Mouse (Mus musculus): Measurements from ENCODE around the gene Traf4. TPM values are rescaled to one million over a fixed set of nuclear protein-coding genes. Genes with fewer than 3 reads are reported as not detected.

Gene Traf4
- total and polyA plus RNA-seq, 3 experiments: 34.4 to 42.0 TPM; not detected in 1

Other genes with a start within 250 kb of the Traf4 start
- gene Sez6, start 234.8 kb downstream of the Traf4 start, total RNA-seq (2012; rRNA removed): 0.04 and 0.07 TPM in 2 replicates
- gene Sez6, start 234.8 kb downstream of the Traf4 start, polyA plus RNA-seq (2012; ENCODE audit: insufficient read depth in 1 of 2, insufficient read length in 2 of 2, low read depth in 1 of 2, low replicate concordance in 2 of 2, missing spikeins in 1 of 2): not detected
- 19.2 and 20.7 TPM in 2 replicates for gene Phf12, start 182.8 kb downstream of the Traf4 start, total RNA-seq (2012; rRNA removed)
- 10 to 100 TPM; 43.8 to 56.9 TPM for gene Phf12, start 182.8 kb downstream of the Traf4 start, polyA plus RNA-seq (2012; ENCODE audit: insufficient read depth in 1 of 2, insufficient read length in 2 of 2, low read depth in 1 of 2, low replicate concordance in 2 of 2, missing spikeins in 1 of 2)
- gene Dhrs13, start 133.3 kb downstream of the Traf4 start, total RNA-seq (2012; rRNA removed): 30.1 and 36.7 TPM in 2 replicates
- gene Dhrs13, start 133.3 kb downstream of the Traf4 start, polyA plus RNA-seq (2012; ENCODE audit: insufficient read depth in 1 of 2, insufficient read length in 2 of 2, low read depth in 1 of 2, low replicate concordance in 2 of 2, missing spikeins in 1 of 2): 10 to 100 TPM in 1 of 2 experiments, not detected in 1; 27.9 TPM
- 0.08 TPM in 1 of 2 replicates, not detected in the other for gene Flot2, start 127.7 kb downstream of the Traf4 start, total RNA-seq (2012; rRNA removed)
- under 1 TPM in 1 of 2 experiments, not detected in 1; 0.15 TPM for gene Flot2, start 127.7 kb downstream of the Traf4 start, polyA plus RNA-seq (2012; ENCODE audit: insufficient read depth in 1 of 2, insufficient read length in 2 of 2, low read depth in 1 of 2, low replicate concordance in 2 of 2, missing spikeins in 1 of 2)
- 39.6 and 43.5 TPM in 2 replicates for gene Eral1, start 85.2 kb downstream of the Traf4 start, total RNA-seq (2012; rRNA removed)
- 10 to 100 TPM in 1 of 2 experiments, not detected in 1; 38.4 TPM for gene Eral1, start 85.2 kb downstream of the Traf4 start, polyA plus RNA-seq (2012; ENCODE audit: insufficient read depth in 1 of 2, insufficient read length in 2 of 2, low read depth in 1 of 2, low replicate concordance in 2 of 2, missing spikeins in 1 of 2)
- gene Fam222b, start 70.9 kb downstream of the Traf4 start, total RNA-seq (2012; rRNA removed): 2.4 and 2.5 TPM in 2 replicates
- 1 to 10 TPM in 1 of 2 experiments, not detected in 1; 8.1 TPM for gene Fam222b, start 70.9 kb downstream of the Traf4 start, polyA plus RNA-seq (2012; ENCODE audit: insufficient read depth in 1 of 2, insufficient read length in 2 of 2, low read depth in 1 of 2, low replicate concordance in 2 of 2, missing spikeins in 1 of 2)
- 6.0 and 7.5 TPM in 2 replicates for gene Nek8, start 11.1 kb upstream of the Traf4 start, total RNA-seq (2012; rRNA removed)
- gene Nek8, start 11.1 kb upstream of the Traf4 start, polyA plus RNA-seq (2012; ENCODE audit: insufficient read depth in 1 of 2, insufficient read length in 2 of 2, low read depth in 1 of 2, low replicate concordance in 2 of 2, missing spikeins in 1 of 2): 10 to 100 TPM in 1 of 2 experiments, not detected in 1; 10.1 TPM
- 16.2 and 28.3 TPM in 2 replicates for gene Tlcd1, start 11.1 kb upstream of the Traf4 start, total RNA-seq (2012; rRNA removed)
- 10 to 100 TPM in 1 of 2 experiments, not detected in 1; 23.3 TPM for gene Tlcd1, start 11.1 kb upstream of the Traf4 start, polyA plus RNA-seq (2012; ENCODE audit: insufficient read depth in 1 of 2, insufficient read length in 2 of 2, low read depth in 1 of 2, low replicate concordance in 2 of 2, missing spikeins in 1 of 2)
- 3,920 and 4,112 TPM in 2 replicates for gene Rpl23a, start 18.0 kb upstream of the Traf4 start, total RNA-seq (2012; rRNA removed)
- gene Rpl23a, start 18.0 kb upstream of the Traf4 start, polyA plus RNA-seq (2012; ENCODE audit: insufficient read depth in 1 of 2, insufficient read length in 2 of 2, low read depth in 1 of 2, low replicate concordance in 2 of 2, missing spikeins in 1 of 2): 1,000 to 10,000 TPM in 1 of 2 experiments, not detected in 1; 2,892 TPM
- gene Rab34, start 22.8 kb upstream of the Traf4 start, total RNA-seq (2012; rRNA removed): 20.8 TPM in 2 replicates
- 10 to 100 TPM in 1 of 2 experiments, not detected in 1; 42.9 TPM for gene Rab34, start 22.8 kb upstream of the Traf4 start, polyA plus RNA-seq (2012; ENCODE audit: insufficient read depth in 1 of 2, insufficient read length in 2 of 2, low read depth in 1 of 2, low replicate concordance in 2 of 2, missing spikeins in 1 of 2)
- 0.15 and 0.16 TPM in 2 replicates for gene Proca1, start 27.8 kb upstream of the Traf4 start, total RNA-seq (2012; rRNA removed)
- gene Proca1, start 27.8 kb upstream of the Traf4 start, polyA plus RNA-seq (2012; ENCODE audit: insufficient read depth in 1 of 2, insufficient read length in 2 of 2, low read depth in 1 of 2, low replicate concordance in 2 of 2, missing spikeins in 1 of 2): under 1 TPM in 1 of 2 experiments, not detected in 1; 0.54 TPM
- gene Sdf2, start 80.2 kb upstream of the Traf4 start, total RNA-seq (2012; rRNA removed): 75.5 and 81.4 TPM in 2 replicates
- 10 to 100 TPM in 1 of 2 experiments, not detected in 1; 68.1 TPM for gene Sdf2, start 80.2 kb upstream of the Traf4 start, polyA plus RNA-seq (2012; ENCODE audit: insufficient read depth in 1 of 2, insufficient read length in 2 of 2, low read depth in 1 of 2, low replicate concordance in 2 of 2, missing spikeins in 1 of 2)
- gene Supt6, start 80.4 kb upstream of the Traf4 start, total RNA-seq (2012; rRNA removed): 39.6 and 40.3 TPM in 2 replicates
- 10 to 100 TPM; 59.8 to 93.2 TPM for gene Supt6, start 80.4 kb upstream of the Traf4 start, polyA plus RNA-seq (2012; ENCODE audit: insufficient read depth in 1 of 2, insufficient read length in 2 of 2, low read depth in 1 of 2, low replicate concordance in 2 of 2, missing spikeins in 1 of 2)
- 80.5 and 85.9 TPM in 2 replicates for gene 2610507B11Rik, start 96.2 kb upstream of the Traf4 start, total RNA-seq (2012; rRNA removed)
- 10 to 100 TPM; 75.8 to 77.6 TPM for gene 2610507B11Rik, start 96.2 kb upstream of the Traf4 start, polyA plus RNA-seq (2012; ENCODE audit: insufficient read depth in 1 of 2, insufficient read length in 2 of 2, low read depth in 1 of 2, low replicate concordance in 2 of 2, missing spikeins in 1 of 2)
- gene BC030499, start 125.3 kb upstream of the Traf4 start, total RNA-seq (2012; rRNA removed): 0.73 and 1.6 TPM in 2 replicates
- 1 to 10 TPM in 1 of 2 experiments, not detected in 1; 1.1 TPM for gene BC030499, start 125.3 kb upstream of the Traf4 start, polyA plus RNA-seq (2012; ENCODE audit: insufficient read depth in 1 of 2, insufficient read length in 2 of 2, low read depth in 1 of 2, low replicate concordance in 2 of 2, missing spikeins in 1 of 2)
- 40.1 and 50.9 TPM in 2 replicates for gene Spag5, start 135.9 kb upstream of the Traf4 start, total RNA-seq (2012; rRNA removed)
- 100 to 1,000 TPM in 1 of 2 experiments, 10 to 100 TPM in 1; 77.5 to 274 TPM for gene Spag5, start 135.9 kb upstream of the Traf4 start, polyA plus RNA-seq (2012; ENCODE audit: insufficient read depth in 1 of 2, insufficient read length in 2 of 2, low read depth in 1 of 2, low replicate concordance in 2 of 2, missing spikeins in 1 of 2)
- 3.0 and 4.0 TPM in 2 replicates for gene Aldoc, start 157.4 kb upstream of the Traf4 start, total RNA-seq (2012; rRNA removed)
- gene Aldoc, start 157.4 kb upstream of the Traf4 start, polyA plus RNA-seq (2012; ENCODE audit: insufficient read depth in 1 of 2, insufficient read length in 2 of 2, low read depth in 1 of 2, low replicate concordance in 2 of 2, missing spikeins in 1 of 2): 1 to 10 TPM in 1 of 2 experiments, not detected in 1; 8.1 TPM
- 27.6 and 28.5 TPM in 2 replicates for gene Pigs, start 162.8 kb upstream of the Traf4 start, total RNA-seq (2012; rRNA removed)
- 10 to 100 TPM; 51.2 to 97.1 TPM for gene Pigs, start 162.8 kb upstream of the Traf4 start, polyA plus RNA-seq (2012; ENCODE audit: insufficient read depth in 1 of 2, insufficient read length in 2 of 2, low read depth in 1 of 2, low replicate concordance in 2 of 2, missing spikeins in 1 of 2)
- 61.7 and 63.0 TPM in 2 replicates for gene Unc119, start 177.9 kb upstream of the Traf4 start, total RNA-seq (2012; rRNA removed)
- gene Unc119, start 177.9 kb upstream of the Traf4 start, polyA plus RNA-seq (2012; ENCODE audit: insufficient read depth in 1 of 2, insufficient read length in 2 of 2, low read depth in 1 of 2, low replicate concordance in 2 of 2, missing spikeins in 1 of 2): 100 to 1,000 TPM in 1 of 2 experiments, not detected in 1; 140 TPM
- not detected in 2 replicates for gene Foxn1, start 221.0 kb upstream of the Traf4 start, total RNA-seq (2012; rRNA removed)
- gene Foxn1, start 221.0 kb upstream of the Traf4 start, polyA plus RNA-seq (2012; ENCODE audit: insufficient read depth in 1 of 2, insufficient read length in 2 of 2, low read depth in 1 of 2, low replicate concordance in 2 of 2, missing spikeins in 1 of 2): not detected